Mouse (Mus musculus) c-Kit-positive CD71-positive TER-119-positive erythroid progenitor cells, embryonic 14.5 days (primary cell): ENCODE results near the gene Pole3.

Experiments used
- DNase-seq: peaks from one replicate; pipeline ENCODE4 v3.0.0-alpha.2; 2013; ENCODE audit warnings: low spot score

The Pole3 gene

GRCm38 (mm10) chr4:62518416-62519121, 6.3 kb downstream of the Pole3 start:
- no peak for DNase-seq

- DNase-seq = peak; percentile 66
These were observed 7.1 kb downstream of the Pole3 start for GRCm38 (mm10) chr4:62517538-62518415.

GRCm38 (mm10) chr4:62517046-62517445, 7.8 kb downstream of the Pole3 start:
- DNase-seq = peak; percentile 75

GRCm38 (mm10) chr4:62516579-62516978, 8.3 kb downstream of the Pole3 start:
- peak; percentile 100 for DNase-seq

- DNase-seq = no peak
These were observed 8.8 kb downstream of the Pole3 start for GRCm38 (mm10) chr4:62516079-62516478.

GRCm38 (mm10) chr4:62515490-62515889, 9.4 kb downstream of the Pole3 start:
- DNase-seq = peak; percentile 69

- no peak for DNase-seq
These were observed 9.9 kb downstream of the Pole3 start for GRCm38 (mm10) chr4:62514995-62515394.

- DNase-seq = peak; percentile 65
These were observed 10.8 kb downstream of the Pole3 start for GRCm38 (mm10) chr4:62513998-62514506.

- DNase-seq = no peak
These were observed 14.9 kb downstream of the Pole3 start for GRCm38 (mm10) chr4:62509946-62510345.

GRCm38 (mm10) chr4:62508839-62509238, 16.0 kb downstream of the Pole3 start:
- DNase-seq = no peak

- DNase-seq = peak; percentile 75
These were observed 18.1 kb downstream of the Pole3 start for GRCm38 (mm10) chr4:62506798-62507197.

GRCm38 (mm10) chr4:62505991-62506390, 18.9 kb downstream of the Pole3 start:
- DNase-seq = no peak

GRCm38 (mm10) chr4:62503374-62503970, 21.4 kb downstream of the Pole3 start, which contains the start of gene Hdhd3:
Hdhd3 (minus strand) TSS chr4:62503467.
- no peak for DNase-seq

- no peak for DNase-seq
These were observed 21.9 kb downstream of the Pole3 start for GRCm38 (mm10) chr4:62502969-62503368.

- peak; percentile 91 for DNase-seq
These were observed 22.7 kb downstream of the Pole3 start for GRCm38 (mm10) chr4:62501964-62502732.

- DNase-seq = no peak
These were observed 23.3 kb downstream of the Pole3 start for GRCm38 (mm10) chr4:62501534-62501933.

- DNase-seq = no peak
These were observed 24.1 kb downstream of the Pole3 start for GRCm38 (mm10) chr4:62500799-62501198.

GRCm38 (mm10) chr4:62496815-62497214, 28.1 kb downstream of the Pole3 start:
- no peak for DNase-seq

- DNase-seq = no peak
These were observed 28.9 kb downstream of the Pole3 start for GRCm38 (mm10) chr4:62495946-62496345.

- no peak for DNase-seq
These were observed 30.6 kb downstream of the Pole3 start for GRCm38 (mm10) chr4:62494230-62494629.

- no peak for DNase-seq
These were observed 32.2 kb downstream of the Pole3 start for GRCm38 (mm10) chr4:62492682-62493081.

- no peak for DNase-seq
These were observed 37.0 kb downstream of the Pole3 start for GRCm38 (mm10) chr4:62487914-62488313.
